ENCODE assay signal across 28 mouse cellular contexts in the genomic region with DNA sequence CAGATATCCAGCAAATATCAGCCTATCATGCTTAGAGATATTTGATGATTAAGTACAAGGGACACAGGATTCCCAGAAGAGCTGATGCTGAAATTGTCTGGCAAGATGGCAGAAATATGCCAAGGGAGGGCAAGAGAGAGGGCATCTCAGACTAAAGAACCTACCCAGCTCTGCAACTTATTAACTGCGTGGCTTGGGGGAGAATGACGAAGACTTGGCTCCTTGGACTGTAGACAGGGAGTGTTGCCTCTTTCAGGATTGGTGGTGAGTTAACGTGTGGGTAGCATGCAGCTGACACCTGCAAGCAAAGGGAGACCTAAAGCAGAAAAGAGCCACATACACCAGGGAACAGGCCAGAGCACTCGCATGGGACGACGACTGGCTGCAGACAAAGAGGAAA. TPM values are rescaled to one million over a fixed set of nuclear protein-coding genes. Genes with fewer than 3 reads are reported as not detected.
A peak's percentile ranks its signal among the peaks of the same experiment; 100 is the strongest.
DNase-seq lines count a peak whose midpoint lies in the region; ATAC-seq and TF ChIP-seq lines count a peak whose summit lies in the region.
"Had no signal": no experiment of that assay in that cellular context is flagged by ENCODE, and none has a peak within 500 bp of the region (broad histone marks: within the 10 kb centered on the region; RNA-seq: fewer than 3 reads in every experiment).

No protein-coding gene starts in this region.

- H3K4me2 ChIP-seq in hindbrain, embryonic 14.5 days (replicated peaks) = no peak overlapping the region
- no peak overlapping the region for H3K4me2 ChIP-seq in liver, embryonic 15.5 days
- no peak overlapping the region for H3K4me2 ChIP-seq in liver, postnatal 0 days (ENCODE audit: low read depth, low read length)
- H3K4me2 ChIP-seq: heart, embryonic 13.5 days; hindbrain, embryonic 15.5 days; midbrain, embryonic 15.5 days; neural tube, embryonic 13.5 days had no signal

- no peak for DNase-seq in hindbrain, embryonic 14.5 days (ENCODE audit: low spot score)
- DNase-seq in hindbrain, embryonic 10.5 days (ENCODE audit: low spot score) = no peak
- no peak for DNase-seq in liver, postnatal 0 days
- DNase-seq in kidney, postnatal 10 days = peak; percentile 45
- DNase-seq in thymus, postnatal 25 days = peak; percentile 42
- no peak for DNase-seq in lung, postnatal 4 days
- no peak for DNase-seq in cerebellum, adult 8-10 months
- DNase-seq: adrenal gland, postnatal 36 days; cerebellum, postnatal 10 days; gastrocnemius, postnatal 14 days; heart, adult 18-20 months; heart, postnatal 14 days; retina, postnatal 1 day; right cerebral cortex, postnatal 25 days had no signal

- no peak for TF ChIP-seq CTCF in liver, postnatal 0 days (IDR thresholded peaks at IDR 0.05; ENCODE audit: low read depth)

- no peak for TF ChIP-seq EP300 in liver, postnatal 0 days (IDR thresholded peaks at IDR 0.05; ENCODE audit: low read depth)

- no peaks in the 10 kb centered on the region for H3K9me3 ChIP-seq in hindbrain, embryonic 14.5 days (ENCODE audit: control insufficient read depth, low read length)
- H3K9me3 ChIP-seq in hindbrain, embryonic 10.5 days = no peaks in the 10 kb centered on the region
- H3K9me3 ChIP-seq in liver, embryonic 15.5 days (replicated peaks) = no peaks in the 10 kb centered on the region
- no peaks in the 10 kb centered on the region for H3K9me3 ChIP-seq in liver, postnatal 0 days (ENCODE audit: low read length)
- H3K9me3 ChIP-seq: embryonic facial prominence, embryonic 10.5 days; heart, embryonic 13.5 days; hindbrain, embryonic 15.5 days; limb, embryonic 10.5 days; midbrain, embryonic 15.5 days; neural tube, embryonic 13.5 days had no signal

- no peaks in the 10 kb centered on the region for H3K36me3 ChIP-seq in hindbrain, embryonic 14.5 days (replicated peaks; ENCODE audit: control insufficient read depth, insufficient read depth)
- no peaks in the 10 kb centered on the region for H3K36me3 ChIP-seq in hindbrain, embryonic 10.5 days
- H3K36me3 ChIP-seq in liver, embryonic 15.5 days (replicated peaks) = no peaks in the 10 kb centered on the region
- H3K36me3 ChIP-seq in liver, postnatal 0 days (replicated peaks; ENCODE audit: insufficient read depth, low read length) = no peaks in the 10 kb centered on the region
- H3K36me3 ChIP-seq: embryonic facial prominence, embryonic 10.5 days; heart, embryonic 13.5 days; hindbrain, embryonic 15.5 days; limb, embryonic 10.5 days; midbrain, embryonic 15.5 days; neural tube, embryonic 13.5 days had no signal

- no peak for ATAC-seq in hindbrain, embryonic 14.5 days (ENCODE audit: low FRiP score)
- no peak for ATAC-seq in liver, embryonic 15.5 days (ENCODE audit: insufficient read depth)
- no peak for ATAC-seq in liver, postnatal 0 days
- ATAC-seq: midbrain, embryonic 15.5 days; Patski had no signal

- no peak overlapping the region for H3K9ac ChIP-seq in hindbrain, embryonic 14.5 days
- no peak overlapping the region for H3K9ac ChIP-seq in liver, embryonic 15.5 days
- no peak overlapping the region for H3K9ac ChIP-seq in liver, postnatal 0 days (replicated peaks)
- H3K9ac ChIP-seq: forebrain, postnatal 0 days; heart, embryonic 13.5 days; hindbrain, embryonic 15.5 days; midbrain, embryonic 15.5 days; neural tube, embryonic 13.5 days had no signal

- no peaks in the 10 kb centered on the region for H3K27me3 ChIP-seq in hindbrain, embryonic 14.5 days (ENCODE audit: control insufficient read depth, insufficient read depth, low read length)
- H3K27me3 ChIP-seq in hindbrain, embryonic 10.5 days (ENCODE audit: insufficient read depth, poor library complexity, severe bottlenecking) = no peaks in the 10 kb centered on the region
- no peaks in the 10 kb centered on the region for H3K27me3 ChIP-seq in liver, embryonic 15.5 days
- H3K27me3 ChIP-seq in liver, postnatal 0 days (ENCODE audit: insufficient read depth, low read length) = no peaks in the 10 kb centered on the region
- H3K27me3 ChIP-seq: CH12.LX; hindbrain, embryonic 15.5 days; midbrain, embryonic 15.5 days; neural tube, embryonic 13.5 days; Patski had no signal

- WGBS in hindbrain, embryonic 14.5 days = 87% methylated on average over 6 of the region's 6 CpGs
- 90% methylated on average over 6 of the region's 6 CpGs for WGBS in hindbrain, embryonic 10.5 days
- WGBS in liver, embryonic 15.5 days (ENCODE audit: insufficient replicate concordance) = 90% methylated on average over 6 of the region's 6 CpGs
- 80% methylated on average over 6 of the region's 6 CpGs for WGBS in liver, postnatal 0 days (ENCODE audit: insufficient replicate concordance)

- H3K4me1 ChIP-seq in hindbrain, embryonic 14.5 days (replicated peaks; ENCODE audit: control insufficient read depth, insufficient read depth, low read length) = 0 out of 2 replicates have a peak, but pooled peaks cover 3% of the 10 kb centered on the region
- H3K4me1 ChIP-seq in hindbrain, embryonic 10.5 days (replicated peaks) = peaks cover 33% of the 10 kb centered on the region
- H3K4me1 ChIP-seq in liver, embryonic 15.5 days (replicated peaks) = peaks cover 75% of the 10 kb centered on the region
- peaks cover 36% of the 10 kb centered on the region for H3K4me1 ChIP-seq in liver, postnatal 0 days (ENCODE audit: insufficient read depth)
- H3K4me1 ChIP-seq: midbrain, embryonic 15.5 days had no signal

- H3K27ac ChIP-seq in hindbrain, embryonic 14.5 days = peak overlapping the region; percentile 47; the same call in 1 of the 2 replicates
- H3K27ac ChIP-seq in hindbrain, embryonic 10.5 days = no peak overlapping the region
- peak overlapping the region; percentile 100 for H3K27ac ChIP-seq in liver, embryonic 15.5 days (replicated peaks)
- no peak overlapping the region for H3K27ac ChIP-seq in liver, postnatal 0 days (ENCODE audit: low read depth)
- H3K27ac ChIP-seq: embryonic facial prominence, embryonic 10.5 days; heart, embryonic 13.5 days; hindbrain, embryonic 15.5 days; limb, embryonic 10.5 days; macrophage; midbrain, embryonic 15.5 days; neural tube, embryonic 13.5 days had no signal

- H3K4me3 ChIP-seq in hindbrain, embryonic 14.5 days (replicated peaks; ENCODE audit: low read length) = no peak overlapping the region
- H3K4me3 ChIP-seq in hindbrain, embryonic 10.5 days = no peak overlapping the region
- H3K4me3 ChIP-seq in liver, embryonic 15.5 days (replicated peaks) = no peak overlapping the region
- H3K4me3 ChIP-seq in liver, postnatal 0 days (ENCODE audit: low read depth, low read length) = no peak overlapping the region
- H3K4me3 ChIP-seq: embryonic facial prominence, embryonic 10.5 days; heart, embryonic 13.5 days; hindbrain, embryonic 15.5 days; limb, embryonic 10.5 days; midbrain, embryonic 15.5 days; myocyte; neural tube, embryonic 13.5 days had no signal

RNA-seq across cellular contexts. Expression of a gene that starts 5.7 kb away (rescaled TPM):
- polyA plus RNA-seq in hindbrain, embryonic 14.5 days (2014; fragmentation: Nextera tagmentation; extraction: Ambion mirVana) = 1.7 and 2.1 TPM in 2 replicates
- polyA plus RNA-seq in hindbrain, embryonic 10.5 days (2016; fragmentation: Nextera tagmentation; extraction: Ambion mirVana) = 0.56 and 0.75 TPM in 2 replicates
- polyA plus RNA-seq in liver, embryonic 15.5 days (2015; fragmentation: Nextera tagmentation; extraction: Ambion mirVana) = 0.30 and 0.99 TPM in 2 replicates
- 0.32 and 0.61 TPM in 2 replicates for polyA plus RNA-seq in liver, postnatal 0 days (2015; fragmentation: Nextera tagmentation; extraction: Ambion mirVana)
- polyA plus RNA-seq: G1E; liver, adult 2 months; macrophage; myocyte; Patski had no signal

Comparison
In these comparisons a context has a peak if more than half of its experiments do, and no peak if none do; other contexts are left out.
1. H3K27ac ChIP-seq: peak in hindbrain, embryonic 14.5 days (single experiment) and liver, embryonic 15.5 days (single experiment); none in hindbrain, embryonic 10.5 days (single experiment) and liver, postnatal 0 days (single experiment).
2. DNase-seq: peak in kidney, postnatal 10 days (single experiment) and thymus, postnatal 25 days (single experiment); none in hindbrain, embryonic 14.5 days (single experiment), hindbrain, embryonic 10.5 days (single experiment), liver, postnatal 0 days (single experiment), lung, postnatal 4 days (0 of 2) and cerebellum, adult 8-10 months (single experiment).